In the genomic region with DNA sequence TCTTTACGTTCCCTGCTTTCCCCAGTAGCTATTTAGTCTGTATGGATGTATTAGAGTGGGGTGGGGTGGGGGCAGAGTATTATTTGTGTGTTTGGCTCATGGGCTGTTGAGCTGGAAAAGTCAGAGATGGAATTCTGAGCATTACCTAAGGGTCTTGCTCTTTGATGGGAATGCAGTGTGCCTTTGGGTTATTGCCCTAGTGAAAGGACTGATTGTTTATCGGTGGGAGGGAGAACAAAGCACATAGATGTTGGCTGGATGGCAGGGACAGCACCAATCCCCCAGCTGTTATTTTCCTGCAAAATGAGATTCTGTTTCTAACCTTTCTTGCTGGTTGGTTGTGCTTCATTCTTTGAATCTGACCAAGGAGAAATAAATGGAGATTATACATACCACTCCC, we compare ENCODE assay signal across 19 mouse cellular contexts.
A peak's percentile ranks its signal among the peaks of the same experiment; 100 is the strongest.
DNase-seq lines count a peak whose midpoint lies in the region; ATAC-seq and TF ChIP-seq lines count a peak whose summit lies in the region.
"Had no signal": no experiment of that assay in that cellular context is flagged by ENCODE, and none has a peak within 500 bp of the region (broad histone marks: within the 10 kb centered on the region; RNA-seq: fewer than 3 reads in every experiment).

No protein-coding gene starts in this region.

- H3K4me2 ChIP-seq in midbrain, embryonic 11.5 days: no peak overlapping the region
- no peak overlapping the region for H3K4me2 ChIP-seq in midbrain, embryonic 15.5 days
- H3K4me2 ChIP-seq: embryonic facial prominence, embryonic 13.5 days; forebrain, embryonic 12.5 days; heart, embryonic 13.5 days; hindbrain, embryonic 15.5 days had no signal

- no peaks in the 10 kb centered on the region for H3K27me3 ChIP-seq in midbrain, embryonic 11.5 days (ENCODE audit: control insufficient read depth, insufficient read depth, low read length)
- H3K27me3 ChIP-seq in midbrain, embryonic 15.5 days (replicated peaks): no peaks in the 10 kb centered on the region
- H3K27me3 ChIP-seq: embryonic facial prominence, embryonic 13.5 days; forebrain, embryonic 12.5 days; heart, embryonic 13.5 days; hindbrain, embryonic 15.5 days had no signal

- no peak for TF ChIP-seq POLR2A in cortical plate, adult 2 months (IDR thresholded peaks at IDR 0.05; ENCODE audit: extremely low read depth, insufficient read depth, low read length)

- 90% methylated on average over 2 of the region's 2 CpGs for WGBS in midbrain, embryonic 11.5 days
- WGBS in midbrain, embryonic 15.5 days: 60% methylated on average over 2 of the region's 2 CpGs

- H3K4me3 ChIP-seq in layer of hippocampus, adult 2 months: no peak overlapping the region
- H3K4me3 ChIP-seq in midbrain, embryonic 11.5 days (ENCODE audit: low read depth, low read length): no peak overlapping the region
- no peak overlapping the region for H3K4me3 ChIP-seq in midbrain, embryonic 15.5 days
- H3K4me3 ChIP-seq in cortical plate, adult 2 months (ENCODE audit: insufficient read depth, low read length): no peak overlapping the region
- H3K4me3 ChIP-seq: embryonic facial prominence, embryonic 13.5 days; forebrain, embryonic 12.5 days; gastrocnemius, adult 2 months; heart, embryonic 13.5 days; hindbrain, embryonic 15.5 days had no signal

- DNase-seq in layer of hippocampus, adult 2 months (ENCODE audit: low spot score in 2 of 2): no peak
- no peak for DNase-seq in layer of hippocampus, adult 9-10 months (ENCODE audit: low spot score)
- DNase-seq in midbrain, embryonic 11.5 days (ENCODE audit: low spot score, missing footprints): peak; percentile 60
- no peak for DNase-seq in thymus, adult 18-20 months
- DNase-seq: adrenal gland, adult 2 months; adrenal gland, postnatal 25 days; cerebellum, adult 9-10 months; cerebellum, postnatal 25 days; gastrocnemius, adult 2 months; gastrocnemius, postnatal 25 days; heart, adult 11 months; heart, postnatal 36 days had no signal

- no peak overlapping the region for H3K9ac ChIP-seq in midbrain, embryonic 11.5 days (ENCODE audit: low read length)
- no peak overlapping the region for H3K9ac ChIP-seq in midbrain, embryonic 15.5 days
- H3K9ac ChIP-seq: embryonic facial prominence, embryonic 13.5 days; forebrain, embryonic 12.5 days; heart, embryonic 13.5 days; hindbrain, embryonic 15.5 days had no signal

- no peaks in the 10 kb centered on the region for H3K36me3 ChIP-seq in midbrain, embryonic 11.5 days (ENCODE audit: control insufficient read depth, insufficient read depth, low read length)
- H3K36me3 ChIP-seq in midbrain, embryonic 15.5 days (replicated peaks): no peaks in the 10 kb centered on the region
- H3K36me3 ChIP-seq: embryonic facial prominence, embryonic 13.5 days; forebrain, embryonic 12.5 days; heart, embryonic 13.5 days; hindbrain, embryonic 15.5 days had no signal

- no peak for ATAC-seq in midbrain, embryonic 11.5 days (ENCODE audit: low FRiP score)
- ATAC-seq in midbrain, embryonic 15.5 days (replicated peaks): no peak
- ATAC-seq: forebrain, embryonic 16.5 days had no signal

- H3K4me1 ChIP-seq in midbrain, embryonic 11.5 days (ENCODE audit: control insufficient read depth, insufficient read depth, low read length): no peaks in the 10 kb centered on the region
- no peaks in the 10 kb centered on the region for H3K4me1 ChIP-seq in midbrain, embryonic 15.5 days
- H3K4me1 ChIP-seq in cortical plate, adult 2 months (ENCODE audit: control insufficient read depth, insufficient read depth, low read length): no peaks in the 10 kb centered on the region
- H3K4me1 ChIP-seq: embryonic facial prominence, embryonic 13.5 days; forebrain, embryonic 12.5 days; heart, embryonic 13.5 days; hindbrain, embryonic 15.5 days had no signal

- peak overlapping the region; percentile 71 for H3K27ac ChIP-seq in layer of hippocampus, adult 2 months
- H3K27ac ChIP-seq in midbrain, embryonic 11.5 days (ENCODE audit: low read depth, low read length): no peak overlapping the region
- H3K27ac ChIP-seq in midbrain, embryonic 15.5 days: no peak overlapping the region
- peak overlapping the region; percentile 79; the same call in 1 of the 2 replicates for H3K27ac ChIP-seq in cortical plate, adult 2 months (ENCODE audit: insufficient read depth, low read length)
- H3K27ac ChIP-seq: embryonic facial prominence, embryonic 13.5 days; forebrain, embryonic 12.5 days; gastrocnemius, adult 2 months; heart, embryonic 13.5 days; hindbrain, embryonic 15.5 days had no signal

- no peak for TF ChIP-seq CTCF in layer of hippocampus, adult 2 months (conservative IDR thresholded peaks at IDR 0.05)
- no peak for TF ChIP-seq CTCF in cortical plate, adult 2 months (IDR thresholded peaks at IDR 0.05; ENCODE audit: extremely low read depth, insufficient read depth, low read length)

- no peaks in the 10 kb centered on the region for H3K9me3 ChIP-seq in midbrain, embryonic 11.5 days (ENCODE audit: control insufficient read depth, low read length)
- H3K9me3 ChIP-seq in midbrain, embryonic 15.5 days: no peaks in the 10 kb centered on the region
- H3K9me3 ChIP-seq: embryonic facial prominence, embryonic 13.5 days; forebrain, embryonic 12.5 days; heart, embryonic 13.5 days; hindbrain, embryonic 15.5 days had no signal

Comparison
In these comparisons a context has a peak if more than half of its experiments do, and no peak if none do; other contexts are left out.
1. H3K27ac ChIP-seq: peak in layer of hippocampus, adult 2 months (single experiment) and cortical plate, adult 2 months (single experiment); none in midbrain, embryonic 11.5 days (single experiment) and midbrain, embryonic 15.5 days (single experiment).